ENCODE assay signal across 8 mouse cellular contexts in genomic region chr7:138907043-138907442, GRCm38 (mm10). TPM values are rescaled to one million over a fixed set of nuclear protein-coding genes. Genes with fewer than 3 reads are reported as not detected.
A peak's percentile ranks its signal among the peaks of the same experiment; 100 is the strongest.
DNase-seq lines count a peak whose midpoint lies in the region; ATAC-seq and TF ChIP-seq lines count a peak whose summit lies in the region.

No protein-coding gene starts in this region.

- peak overlapping the region; percentile 99 for H3K4me3 ChIP-seq in G1E (ENCODE audit: low read depth, low read length)
- peak overlapping the region; percentile 86 for H3K4me3 ChIP-seq in embryonic facial prominence, embryonic 15.5 days (replicated peaks)
- H3K4me3 ChIP-seq in heart, embryonic 16.5 days (ENCODE audit: low read length), result peak overlapping the region; percentile 46

- no peaks in the 10 kb centered on the region for H3K9me3 ChIP-seq in G1E (replicated peaks)
- no peaks in the 10 kb centered on the region for H3K9me3 ChIP-seq in embryonic facial prominence, embryonic 15.5 days (replicated peaks)
- H3K9me3 ChIP-seq in heart, embryonic 16.5 days (replicated peaks; ENCODE audit: control insufficient read depth, low read length), result no peaks in the 10 kb centered on the region

- WGBS in embryonic facial prominence, embryonic 15.5 days, result 5% methylated on average over 7 of the region's 7 CpGs
- 4% methylated on average over 7 of the region's 7 CpGs for WGBS in heart, embryonic 16.5 days

- no peaks in the 10 kb centered on the region for H3K27me3 ChIP-seq in G1E (ENCODE audit: insufficient read depth, low read length)
- no peaks in the 10 kb centered on the region for H3K27me3 ChIP-seq in embryonic facial prominence, embryonic 15.5 days
- H3K27me3 ChIP-seq in heart, embryonic 16.5 days (ENCODE audit: control insufficient read depth, insufficient read depth, low read length), result no peaks in the 10 kb centered on the region

- peak overlapping the region; percentile 44; the same call in 1 of the 2 replicates for H3K27ac ChIP-seq in embryonic facial prominence, embryonic 15.5 days (replicated peaks)
- H3K27ac ChIP-seq in heart, embryonic 16.5 days (ENCODE audit: low read length), result peak overlapping the region; percentile 77

- H3K4me1 ChIP-seq in G1E (ENCODE audit: insufficient read depth, low read depth, low read length), result peaks cover 70% of the 10 kb centered on the region
- H3K4me1 ChIP-seq in embryonic facial prominence, embryonic 15.5 days, result peaks cover 37% of the 10 kb centered on the region
- peaks cover 34% of the 10 kb centered on the region for H3K4me1 ChIP-seq in heart, embryonic 16.5 days (ENCODE audit: control insufficient read depth, insufficient read depth, low read length)

- DNase-seq in G1E (ENCODE audit: low spot score), result no peak
- peak; percentile 70 for DNase-seq in adrenal gland, postnatal 10 days
- DNase-seq in kidney, postnatal 25 days, result peak; percentile 50 to 75
- peak; percentile 75 for DNase-seq in lung, postnatal 36 days
- DNase-seq in telencephalon, adult 2 months (ENCODE audit: low read depth, low spot score), result peak; percentile 39
- DNase-seq in spleen, postnatal 36 days (ENCODE audit: low spot score in 2 of 2), result no peak

- no peak overlapping the region for H3K9ac ChIP-seq in embryonic facial prominence, embryonic 15.5 days
- peak overlapping the region; percentile 92 for H3K9ac ChIP-seq in heart, embryonic 16.5 days (ENCODE audit: low read length)

- TF ChIP-seq CTCF in G1E (IDR thresholded peaks at IDR 0.05; ENCODE audit: low read depth, low read length), result no peak

- ATAC-seq in G1E (ENCODE audit: extremely low read depth, insufficient number of reproducible peaks, low FRiP score, poor library complexity, severe bottlenecking), result peak; percentile 36
- ATAC-seq in embryonic facial prominence, embryonic 15.5 days (ENCODE audit: insufficient number of reproducible peaks, low FRiP score, low TSS enrichment, low read depth), result peak; percentile 64
- ATAC-seq in heart, embryonic 16.5 days (replicated peaks; ENCODE audit: extremely low read depth, insufficient read depth, low FRiP score), result peak; percentile 56

- peaks cover 44% of the 10 kb centered on the region for H3K36me3 ChIP-seq in G1E (replicated peaks)
- H3K36me3 ChIP-seq in embryonic facial prominence, embryonic 15.5 days, result no peaks in the 10 kb centered on the region
- no peaks in the 10 kb centered on the region for H3K36me3 ChIP-seq in heart, embryonic 16.5 days (ENCODE audit: control insufficient read depth, insufficient read depth)

- peak overlapping the region; percentile 80 for H3K4me2 ChIP-seq in embryonic facial prominence, embryonic 15.5 days (replicated peaks)
- peak overlapping the region; percentile 82 for H3K4me2 ChIP-seq in heart, embryonic 16.5 days (ENCODE audit: low read depth, low read length)

RNA-seq across cellular contexts. Expression of gene Bnip3, which starts 2.3 kb away (rescaled TPM):
- 275 and 332 TPM in 2 replicates for total RNA-seq in G1E (2014; fragmentation: Nextera tagmentation)
- 392 and 430 TPM in 2 replicates for total RNA-seq in G1E (2017)
- polyA plus RNA-seq in G1E (2012), result 128 and 131 TPM in 2 replicates
- 100 to 1,000 TPM; 167 to 263 TPM for total RNA-seq in adrenal gland, postnatal 10 days (2021)
- 97.6 and 119 TPM in 2 replicates for polyA plus RNA-seq in embryonic facial prominence, embryonic 15.5 days (2015; fragmentation: Nextera tagmentation; extraction: Ambion mirVana)
- polyA plus RNA-seq in heart, embryonic 16.5 days (2015; fragmentation: Nextera tagmentation; extraction: Ambion mirVana), result 258 and 260 TPM in 2 replicates

RNA-seq across cellular contexts. Expression of gene Jakmip3, which starts 33.5 kb away (rescaled TPM):
- not detected in 2 replicates for total RNA-seq in G1E (2014; fragmentation: Nextera tagmentation)
- total RNA-seq in G1E (2017), result 0.11 and 0.12 TPM in 2 replicates
- not detected in 2 replicates for polyA plus RNA-seq in G1E (2012)
- total RNA-seq in adrenal gland, postnatal 10 days (2021), result 1 to 10 TPM; 2.1 to 3.5 TPM
- polyA plus RNA-seq in embryonic facial prominence, embryonic 15.5 days (2015; fragmentation: Nextera tagmentation; extraction: Ambion mirVana), result 0.55 and 0.56 TPM in 2 replicates
- not detected in 2 replicates for polyA plus RNA-seq in heart, embryonic 16.5 days (2015; fragmentation: Nextera tagmentation; extraction: Ambion mirVana)

Comparison
In these comparisons a context has a peak if more than half of its experiments do, and no peak if none do; other contexts are left out.
1. DNase-seq: peak in adrenal gland, postnatal 10 days (single experiment), kidney, postnatal 25 days (2 of 2), lung, postnatal 36 days (single experiment) and telencephalon, adult 2 months (single experiment); none in G1E (single experiment) and spleen, postnatal 36 days (0 of 2).
2. H3K4me3 ChIP-seq: peak in every context shown above with its lines; median percentile 99 in G1E; 86 in embryonic facial prominence, embryonic 15.5 days; 46 in heart, embryonic 16.5 days.
3. Peak in every context shown above with its lines, with median percentiles within 50 percentile points of each other: ATAC-seq.